Mouse (Mus musculus) kidney, adult 9 months (tissue): ENCODE data around the gene Nat14.

Source experiments
- DNase-seq: peaks from one replicate; pipeline ENCODE4 v3.0.0; 2022

Gene Nat14

GRCm38 (mm10) chr7:4920976-4921823 lies 628 bp upstream of the Nat14 start:
- no peak for DNase-seq

GRCm38 (mm10) chr7:4922508-4922907 lies 680 bp downstream of the Nat14 start:
- DNase-seq: peak; percentile 74

GRCm38 (mm10) chr7:4922931-4923565 lies 1.2 kb downstream of the Nat14 start:
- DNase-seq: peak; percentile 42

- DNase-seq: peak; percentile 34
Measured at GRCm38 (mm10) chr7:4923586-4924364, 1.9 kb downstream of the Nat14 start.

- DNase-seq: no peak
Measured at GRCm38 (mm10) chr7:4924483-4924882, 2.7 kb downstream of the Nat14 start.

- no peak for DNase-seq
Measured at GRCm38 (mm10) chr7:4924891-4925301, 3.1 kb downstream of the Nat14 start.

- no peak for DNase-seq
Measured at GRCm38 (mm10) chr7:4925441-4926381, 3.9 kb downstream of the Nat14 start, which contains the start of gene Ssc5d. Gene Ssc5d, plus strand, starts transcription at chr7:4925785.

GRCm38 (mm10) chr7:4926849-4927248 lies 5.0 kb downstream of the Nat14 start:
- DNase-seq: no peak

- DNase-seq: no peak
Measured at GRCm38 (mm10) chr7:4927711-4928110, 5.9 kb downstream of the Nat14 start.

- DNase-seq: no peak
Measured at GRCm38 (mm10) chr7:4928323-4928722, 6.5 kb downstream of the Nat14 start.

GRCm38 (mm10) chr7:4933103-4933502 lies 11.3 kb downstream of the Nat14 start:
- no peak for DNase-seq

- no peak for DNase-seq
Measured at GRCm38 (mm10) chr7:4934160-4934914, 12.5 kb downstream of the Nat14 start.

GRCm38 (mm10) chr7:4936832-4937231 lies 15.0 kb downstream of the Nat14 start:
- no peak for DNase-seq

GRCm38 (mm10) chr7:4937392-4937791 lies 15.6 kb downstream of the Nat14 start:
- DNase-seq: no peak

GRCm38 (mm10) chr7:4938456-4938855 lies 16.6 kb downstream of the Nat14 start:
- DNase-seq: peak; percentile 80

- peak; percentile 94 for DNase-seq
Measured at GRCm38 (mm10) chr7:4940068-4940479, 18.2 kb downstream of the Nat14 start.

- DNase-seq: no peak
Measured at GRCm38 (mm10) chr7:4942673-4943072, 20.8 kb downstream of the Nat14 start.

- peak; percentile 98 for DNase-seq
Measured at GRCm38 (mm10) chr7:4943223-4943815, 21.5 kb downstream of the Nat14 start.

GRCm38 (mm10) chr7:4947855-4948254 lies 26.0 kb downstream of the Nat14 start:
- DNase-seq: no peak

GRCm38 (mm10) chr7:4948386-4948785 lies 26.6 kb downstream of the Nat14 start:
- no peak for DNase-seq
